In the genomic region with DNA sequence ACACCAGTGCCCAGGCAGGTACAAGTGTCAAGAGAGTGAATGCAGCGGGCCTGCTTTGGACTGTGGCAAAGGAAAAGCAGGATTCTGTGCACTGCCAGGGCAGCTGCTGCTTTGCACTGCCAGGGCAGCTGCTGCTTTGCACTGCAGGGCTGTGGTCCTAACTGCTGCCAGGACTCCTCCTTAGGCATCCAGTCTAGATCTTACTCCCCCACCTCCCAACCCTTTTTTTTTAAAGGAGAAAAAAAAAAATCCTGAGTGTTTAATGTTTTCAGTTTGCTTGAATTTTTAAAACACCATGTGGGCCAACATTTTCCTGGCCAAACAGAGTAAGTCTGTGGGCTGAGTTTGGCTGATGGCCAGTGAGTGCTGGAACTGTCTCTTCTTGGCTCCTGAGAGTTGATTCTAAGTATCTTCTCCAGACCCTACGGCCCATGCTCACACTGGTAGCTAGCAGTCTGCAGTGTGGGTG, we compare ENCODE assay signal across 8 mouse cellular contexts. TPM values are rescaled to one million over a fixed set of nuclear protein-coding genes. Genes with fewer than 3 reads are reported as not detected.
DNase-seq lines count a peak whose midpoint lies in the region; ATAC-seq lines count a peak whose summit lies in the region.

No protein-coding gene starts in this region.

- no peaks in the 10 kb centered on the region for H3K36me3 ChIP-seq in kidney, embryonic 16.5 days (ENCODE audit: insufficient read depth, low read length)
- H3K36me3 ChIP-seq in heart, embryonic 10.5 days: no peaks in the 10 kb centered on the region

- H3K4me1 ChIP-seq in kidney, embryonic 16.5 days (ENCODE audit: insufficient read depth, low read length): peaks cover 9% of the 10 kb centered on the region
- H3K4me1 ChIP-seq in heart, embryonic 10.5 days: peaks cover 35% of the 10 kb centered on the region

- no peaks in the 10 kb centered on the region for H3K9me3 ChIP-seq in kidney, embryonic 16.5 days (ENCODE audit: low read length)
- H3K9me3 ChIP-seq in heart, embryonic 10.5 days: no peaks in the 10 kb centered on the region

- no peak overlapping the region for H3K9ac ChIP-seq in kidney, embryonic 16.5 days (replicated peaks; ENCODE audit: low read length)

- H3K4me2 ChIP-seq in kidney, embryonic 16.5 days (replicated peaks; ENCODE audit: low read depth, low read length): no peak overlapping the region

- DNase-seq in kidney, adult 11 months: peak; percentile 28
- peak; percentile 69 for DNase-seq in cerebellum, postnatal 14 days
- DNase-seq in heart, embryonic 10.5 days (ENCODE audit: low spot score): no peak
- peak; percentile 68 for DNase-seq in kidney, postnatal 14 days
- peak; percentile 47 for DNase-seq in lung, postnatal 25 days (ENCODE audit: low spot score)
- peak; percentile 55 for DNase-seq in telencephalon, adult 2 months (ENCODE audit: low read depth, low spot score)

- no peak overlapping the region for H3K4me3 ChIP-seq in kidney, embryonic 16.5 days (ENCODE audit: low read length)
- H3K4me3 ChIP-seq in heart, embryonic 10.5 days: no peak overlapping the region

- ATAC-seq in kidney, embryonic 16.5 days (ENCODE audit: low FRiP score, low TSS enrichment): no peak
- ATAC-seq in activated CD4-positive, CD25-positive, alpha-beta regulatory T cell, adult 4 months: no peak

- no peaks in the 10 kb centered on the region for H3K27me3 ChIP-seq in kidney, embryonic 16.5 days (ENCODE audit: insufficient read depth, low read length)
- no peaks in the 10 kb centered on the region for H3K27me3 ChIP-seq in heart, embryonic 10.5 days (ENCODE audit: insufficient read depth, poor library complexity, severe bottlenecking)

- no peak overlapping the region for H3K27ac ChIP-seq in kidney, embryonic 16.5 days (ENCODE audit: low read length)
- H3K27ac ChIP-seq in heart, embryonic 10.5 days: peak overlapping the region; percentile 67; the same call in 1 of the 2 replicates

- 66% methylated on average over 2 of the region's 2 CpGs for WGBS in kidney, embryonic 16.5 days
- 71% methylated on average over 2 of the region's 2 CpGs for WGBS in heart, embryonic 10.5 days

RNA-seq across cellular contexts. Expression of a gene that starts 11.2 kb away (rescaled TPM):
- 15.4 and 19.6 TPM in 2 replicates for polyA plus RNA-seq in kidney, embryonic 16.5 days (2015; fragmentation: Nextera tagmentation; extraction: Ambion mirVana)
- 22.4 and 26.5 TPM in 2 replicates for polyA plus RNA-seq in heart, embryonic 10.5 days (2016; fragmentation: Nextera tagmentation; extraction: Ambion mirVana)
- 10 to 100 TPM; 11.9 to 17.2 TPM for polyA plus RNA-seq in activated CD4-positive, CD25-positive, alpha-beta regulatory T cell, adult 4 months (2017; shearing (Covaris generic))
